Mouse (Mus musculus): ENCODE data around the gene Ncoa6.

Gene Ncoa6

GRCm38 (mm10) chr2:155369333-155369883, 104.3 kb downstream of the Ncoa6 start:
- no peak for DNase-seq (ENCODE audit: low read depth, low spot score)

GRCm38 (mm10) chr2:155367635-155368284, 105.9 kb downstream of the Ncoa6 start:
- DNase-seq (ENCODE audit: low read depth, low spot score) = no peak

- no peak for DNase-seq (ENCODE audit: low read depth, low spot score)
Measured at GRCm38 (mm10) chr2:155357686-155358399, 115.9 kb downstream of the Ncoa6 start.

- peak; percentile 95 for DNase-seq (ENCODE audit: low read depth, low spot score)
Measured at GRCm38 (mm10) chr2:155356971-155357591, 116.6 kb downstream of the Ncoa6 start, which contains the start of gene Pigu. Pigu (minus strand) TSS chr2:155357430.

- DNase-seq (ENCODE audit: low read depth, low spot score) = no peak
Measured at GRCm38 (mm10) chr2:155354402-155354801, 119.3 kb downstream of the Ncoa6 start.

- no peak for DNase-seq (ENCODE audit: low read depth, low spot score)
Measured at GRCm38 (mm10) chr2:155346670-155347069, 127.0 kb downstream of the Ncoa6 start.

All from retina, adult 2 months (tissue).